Mouse (Mus musculus): ENCODE measurements around the gene Ppcdc.

DNA sequence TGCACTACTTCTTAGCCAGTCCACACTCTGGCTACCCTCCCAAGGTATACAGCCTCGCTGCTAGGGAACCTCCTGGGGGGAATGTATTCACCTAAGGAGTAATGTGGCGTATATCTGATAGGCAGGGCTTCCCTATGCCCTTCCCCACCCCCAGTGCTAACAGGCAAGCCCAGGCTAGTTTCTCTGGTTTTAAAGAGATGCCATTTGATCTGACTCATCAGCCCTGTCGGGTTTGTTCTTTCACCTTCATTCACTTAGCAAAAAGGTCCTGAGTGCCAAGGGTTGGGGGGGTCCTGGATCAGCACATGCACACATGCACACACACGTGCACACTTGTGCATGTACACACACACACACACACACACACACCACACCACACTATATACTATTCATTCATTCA is 12.0 kb downstream of the Ppcdc start:
- no peak for TF ChIP-seq POLR2A (IDR thresholded peaks at IDR 0.05; ENCODE audit: low read depth, low read length)
- TF ChIP-seq CTCF (conservative IDR thresholded peaks at IDR 0.05; ENCODE audit: insufficient read depth, insufficient read length, low read depth, low read length), result no peak
